Mouse (Mus musculus) intestine, embryonic 16.5 days (tissue): ENCODE measurements around the gene Gimap8. TPM values are rescaled to one million over a fixed set of nuclear protein-coding genes. Genes with fewer than 3 reads are reported as not detected.

Source experiments
- ATAC-seq: fragments of 200-750 bp; cut with Nextera tagmentation; 2 replicates; pipeline ENCODE4 v1.8.0; 2017; ENCODE audit warnings: moderate TSS enrichment, moderate library complexity
- H3K27ac ChIP-seq: fragments of 300-500 bp; sonication (generic); 2 replicates; pipeline ENCODE4 v1.5.1; 2014; ENCODE audit warnings: mild to moderate bottlenecking, low read length
- H3K27me3 ChIP-seq: fragments of 300-500 bp; sonication (generic); replicated peaks from 2 replicates; pipeline ENCODE4 v1.6.1; 2014; ENCODE audit warnings: low read length, control low read depth, mixed read lengths; ENCODE audit not compliant: control insufficient read depth, insufficient read depth
- H3K36me3 ChIP-seq: fragments of 300-500 bp; sonication (generic); 2 replicates; pipeline ENCODE4 v1.6.1; 2014; ENCODE audit warnings: low read length, control low read depth; ENCODE audit not compliant: control insufficient read depth, insufficient read depth
- H3K4me1 ChIP-seq: fragments of 300-500 bp; sonication (generic); 2 replicates; pipeline ENCODE4 v1.6.1; 2014; ENCODE audit warnings: low read length, control low read depth, mixed read lengths; ENCODE audit not compliant: control insufficient read depth, insufficient read depth
- H3K4me2 ChIP-seq: fragments of 300-500 bp; sonication (generic); 2 replicates; pipeline ENCODE4 v1.6.1; 2014; ENCODE audit warnings: low read depth, low read length, control low read depth
- H3K4me3 ChIP-seq: fragments of 300-500 bp; sonication (generic); 2 replicates; pipeline ENCODE4 v1.5.1; 2014; ENCODE audit warnings: mild to moderate bottlenecking, low read length
- H3K9ac ChIP-seq: fragments of 300-500 bp; sonication (generic); 2 replicates; pipeline ENCODE4 v1.6.1; 2014; ENCODE audit warnings: low read depth, low read length
- H3K9me3 ChIP-seq: fragments of 300-500 bp; sonication (generic); 2 replicates; pipeline ENCODE4 v1.6.1; 2016; ENCODE audit warnings: low read length, control low read depth; ENCODE audit not compliant: control insufficient read depth
- WGBS: fragments of 180-500 bp; shearing (Covaris S2); extraction: QIAGEN DNeasy Blood & Tissue Kit; methylation state at CpG from one replicate; pipeline ENCODE4 v1.1.7; 2014; 5-methylcytosine and 5-hydroxymethylcytosine counted together
- polyA plus RNA-seq: library from polyadenylated mRNA; unstranded; fragments of >200 nt; fragmentation: Nextera tagmentation; extraction: Ambion mirVana; gene quantifications from 2 replicates; pipeline ENCODE4 v1.2.1, GENCODE M21; 2015

Gimap8 gene
- polyA plus RNA-seq, 1 experiment from 2014 or later = 1.7 TPM

DNA sequence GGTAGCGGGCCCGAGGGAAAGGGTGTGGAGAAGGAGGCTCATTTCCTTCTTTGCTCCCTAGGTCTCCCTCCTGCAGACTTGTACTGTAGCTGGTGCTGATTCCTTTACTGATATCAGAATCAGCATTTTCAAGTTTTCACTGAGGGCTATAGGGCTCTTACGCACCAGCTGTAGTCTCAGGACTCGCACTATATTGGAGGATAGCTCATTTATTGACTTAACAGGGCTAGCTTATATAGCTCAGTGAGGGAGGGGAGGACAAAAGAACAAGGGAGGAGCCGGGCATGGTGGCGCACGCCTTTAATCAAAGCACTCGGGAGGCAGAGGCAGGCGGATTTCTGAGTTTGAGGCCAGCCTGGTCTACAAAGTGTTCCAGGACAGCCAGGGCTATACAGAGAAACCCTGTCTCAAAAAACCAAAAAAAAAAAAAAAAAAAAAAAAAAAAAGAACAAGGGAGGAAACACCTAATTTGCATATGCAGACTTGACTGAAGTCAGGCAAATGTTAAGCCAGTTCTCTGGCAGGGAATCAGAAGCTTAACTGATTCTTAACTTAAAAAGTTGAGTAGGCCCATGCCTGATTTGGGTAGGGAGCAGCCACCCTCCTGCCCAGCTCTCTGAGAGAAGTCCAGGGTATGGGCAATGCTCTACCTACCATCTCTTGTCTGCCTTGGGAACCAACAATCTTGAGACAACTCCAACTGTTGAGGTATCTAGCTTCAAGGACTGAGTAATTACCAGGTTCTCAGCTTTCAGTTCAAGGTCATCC lies 27.4 kb downstream of the Gimap8 start:
- no peak overlapping the region for H3K9ac ChIP-seq
- peaks cover 3% of the 10 kb centered on the region; the same call in 1 of the 2 replicates for H3K4me1 ChIP-seq
- 0 out of 2 replicates have a peak, but pooled peaks have one; percentile 21 for ATAC-seq
- no peaks in the 10 kb centered on the region for H3K9me3 ChIP-seq
- WGBS = 85% methylated on average over 9 of the region's 9 CpGs
- no peak overlapping the region for H3K27ac ChIP-seq
- no peaks in the 10 kb centered on the region for H3K36me3 ChIP-seq
- H3K4me3 ChIP-seq = no peak overlapping the region
- no peak overlapping the region for H3K4me2 ChIP-seq
- H3K27me3 ChIP-seq = no peaks in the 10 kb centered on the region

DNA sequence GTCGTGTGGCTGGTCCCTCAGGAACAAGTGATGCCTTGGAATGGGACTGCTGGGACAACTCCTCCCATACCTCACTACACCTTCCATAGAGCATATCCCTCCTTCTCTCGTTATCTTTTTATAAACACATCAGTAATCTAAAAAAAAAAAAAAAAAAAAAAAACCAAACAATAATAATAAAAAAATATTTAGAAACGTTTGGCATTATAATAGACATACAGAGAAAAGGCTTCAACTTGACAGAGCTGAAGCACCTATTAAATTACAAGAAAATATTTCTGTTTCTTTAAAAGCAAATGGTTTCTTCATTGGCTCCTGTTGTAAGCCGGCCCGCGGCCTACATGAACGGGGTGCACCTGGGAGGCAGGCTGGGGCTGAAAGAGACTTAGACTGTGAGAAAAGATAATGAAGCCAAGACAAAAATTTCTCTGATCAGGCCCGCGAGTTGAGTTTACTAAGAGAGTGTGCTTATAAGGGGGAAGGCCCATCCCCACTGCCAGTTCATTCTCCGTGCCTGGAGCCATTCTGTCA lies 28.4 kb downstream of the Gimap8 start:
- Histone ChIP-seq H3K9me3 (no peaks in the 10 kb centered on the region), H3K27me3 (no peaks in the 10 kb centered on the region), H3K4me3 (peak overlapping the region; percentile 47), H3K9ac (peak overlapping the region; percentile 59), H3K4me1 (peaks cover 3% of the 10 kb centered on the region; the same call in 1 of the 2 replicates), H3K27ac (peak overlapping the region; percentile 72), H3K4me2 (peak overlapping the region; percentile 56), H3K36me3 (no peaks in the 10 kb centered on the region)
- 38% methylated on average over 10 of the region's 10 CpGs for WGBS
- no peak; the same call in 1 of the 2 replicates for ATAC-seq

DNA sequence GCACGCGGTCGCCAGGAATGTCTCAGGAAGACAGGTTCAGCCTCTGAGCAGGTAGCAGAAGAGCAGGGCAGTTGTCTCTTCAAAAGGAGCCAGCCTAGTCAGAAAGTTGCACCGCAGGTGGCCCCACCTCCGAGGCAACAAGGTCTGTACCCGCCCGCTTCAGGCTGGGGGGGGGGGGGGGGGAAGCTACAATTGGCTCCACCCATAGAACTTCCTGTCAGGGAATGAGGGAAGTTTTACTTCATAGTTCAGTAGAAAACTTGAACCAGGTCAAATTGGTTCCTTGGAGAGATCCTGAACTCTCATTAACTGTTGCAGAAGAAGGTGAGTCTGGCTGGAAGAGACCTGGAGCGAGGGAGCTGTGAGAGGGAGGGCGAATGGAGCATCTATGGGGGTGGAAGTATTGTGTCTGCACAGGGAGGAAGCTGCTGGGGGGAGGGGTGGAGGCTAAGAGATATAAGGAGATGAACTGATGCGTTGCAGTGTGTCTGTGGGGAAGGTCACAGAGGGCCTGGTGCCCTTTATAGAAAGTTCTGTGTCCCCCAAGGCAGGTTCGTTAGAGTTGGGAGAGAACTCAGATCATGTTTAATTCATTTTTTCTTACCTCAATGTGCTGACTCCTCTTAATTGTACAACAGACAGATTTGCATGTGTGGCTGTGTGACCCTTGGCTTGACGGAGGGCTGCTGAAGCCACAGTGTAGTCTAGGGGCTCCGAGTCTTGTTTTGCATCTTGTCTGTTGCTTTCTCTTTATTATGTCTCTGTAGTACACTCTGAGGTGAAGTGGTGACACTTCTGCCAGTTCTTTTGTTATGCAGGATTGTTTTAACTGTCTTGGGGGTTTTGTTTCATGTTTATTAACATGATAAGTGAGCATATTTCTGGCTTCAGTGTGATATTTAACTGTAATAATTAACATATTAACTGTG lies 29.2 kb downstream of the Gimap8 start, which contains the start of gene Gimap9:
Gene Gimap9 (plus strand): TSS at position 199 of the 929 bp plus-strand sequence.
- Histone ChIP-seq H3K4me2 (peak within 1 kb of the TSS; percentile 56), H3K9me3 (no peaks in the 10 kb centered on the region), H3K9ac (peak within 1 kb of the TSS; percentile 59), H3K36me3 (no peaks in the 10 kb centered on the region), H3K4me3 (peak within 1 kb of the TSS; percentile 47), H3K27me3 (no peaks in the 10 kb centered on the region), H3K4me1 (peaks cover 3% of the 10 kb centered on the region; the same call in 1 of the 2 replicates), H3K27ac (peak within 1 kb of the TSS; percentile 72)
- 21% methylated on average over 13 of the region's 13 CpGs for WGBS
- ATAC-seq = peak; percentile 81

DNA sequence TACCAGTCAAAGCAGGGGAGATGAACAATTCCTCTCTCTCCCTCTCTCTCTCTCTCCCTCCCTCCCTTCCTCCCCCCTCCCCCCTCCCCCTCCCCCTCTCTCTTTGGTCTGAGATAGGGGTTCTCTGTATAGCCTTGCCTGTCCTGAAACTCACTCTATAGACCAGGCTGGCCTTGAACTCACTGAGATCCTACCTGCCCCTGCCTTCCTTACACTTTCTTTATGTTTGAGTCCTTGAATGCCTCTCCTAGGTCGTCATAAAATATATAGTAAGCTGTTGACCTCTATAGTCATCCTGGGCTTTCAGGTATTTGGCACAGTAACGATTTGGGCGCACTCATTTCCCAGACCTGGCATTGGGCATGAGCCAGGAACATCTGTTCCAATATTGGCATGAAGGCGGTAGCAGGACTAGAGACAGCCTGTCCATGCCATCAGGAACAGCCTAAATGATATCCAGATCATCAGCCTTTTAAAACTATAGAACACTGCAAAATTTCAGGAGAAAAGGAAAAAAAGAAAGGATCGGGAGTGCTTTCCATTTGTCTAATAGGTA lies 29.9 kb downstream of the Gimap8 start:
- Histone ChIP-seq H3K4me2 (peak overlapping the region; percentile 56; the same call in 1 of the 2 replicates), H3K9ac (no peak overlapping the region), H3K27me3 (no peaks in the 10 kb centered on the region), H3K4me1 (peaks cover 3% of the 10 kb centered on the region; the same call in 1 of the 2 replicates), H3K9me3 (no peaks in the 10 kb centered on the region), H3K36me3 (no peaks in the 10 kb centered on the region), H3K27ac (no peak overlapping the region), H3K4me3 (peak overlapping the region; percentile 47; the same call in 1 of the 2 replicates)
- 80% methylated on average over 5 of the region's 5 CpGs for WGBS
- ATAC-seq = no peak

DNA sequence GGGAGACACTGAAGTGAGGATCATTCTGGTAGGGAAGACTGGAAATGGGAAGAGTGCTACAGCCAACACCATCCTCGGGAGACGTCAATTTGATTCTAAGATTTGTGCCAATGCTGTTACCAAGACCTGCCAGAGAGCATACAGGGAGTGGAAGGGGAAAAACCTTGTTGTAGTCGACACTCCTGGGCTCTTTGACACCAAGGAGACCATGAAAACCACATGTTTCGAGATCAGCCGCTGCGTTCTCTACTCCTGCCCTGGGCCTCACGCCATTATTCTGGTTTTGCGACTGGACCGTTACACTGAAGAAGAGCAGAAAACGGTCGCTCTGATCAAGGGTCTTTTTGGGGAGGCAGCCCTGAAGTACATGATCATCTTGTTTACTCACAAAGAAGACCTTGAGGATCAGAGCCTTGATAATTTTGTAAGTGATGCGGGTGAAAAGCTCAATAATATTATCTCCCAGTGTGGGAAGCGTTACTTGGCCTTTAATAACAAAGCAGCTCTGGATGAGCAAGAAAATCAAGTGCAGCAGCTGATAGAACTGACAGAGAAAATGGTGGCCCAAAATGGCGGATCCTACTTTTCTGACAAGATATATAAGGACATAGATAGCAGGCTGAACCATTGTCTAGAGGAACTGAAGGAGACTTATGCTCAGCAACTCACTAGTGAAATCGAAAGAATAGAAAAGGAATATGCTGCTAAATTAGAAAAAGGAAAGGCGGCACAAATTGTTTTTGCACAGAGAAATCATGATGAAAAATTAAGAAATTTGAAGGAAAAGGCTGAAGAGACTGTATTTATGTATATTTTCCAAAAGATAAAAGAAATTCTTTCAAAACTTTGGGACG lies 30.7 kb downstream of the Gimap8 start:
- 92% methylated on average over 17 of the region's 17 CpGs for WGBS

DNA sequence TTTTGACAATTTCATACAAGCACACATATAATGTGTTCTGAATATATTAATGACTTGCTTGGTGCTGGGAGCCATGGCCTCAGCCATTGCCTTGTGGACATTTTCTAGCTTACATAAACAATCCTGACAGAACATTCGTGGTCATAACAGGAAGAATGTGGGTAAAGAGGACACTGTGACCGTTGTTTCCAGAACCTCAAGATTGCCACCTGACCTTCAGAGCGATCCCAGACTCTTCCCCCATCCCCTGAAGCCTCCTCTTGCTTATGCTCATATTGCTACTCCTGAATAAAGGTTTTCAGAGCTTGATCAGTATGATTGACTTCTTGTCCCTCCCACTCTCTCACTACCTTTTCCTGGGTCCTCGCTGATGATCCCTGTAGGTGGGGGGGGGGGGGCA lies 31.4 kb downstream of the Gimap8 start:
- Histone ChIP-seq H3K4me1 (peaks cover 3% of the 10 kb centered on the region; the same call in 1 of the 2 replicates), H3K36me3 (no peaks in the 10 kb centered on the region), H3K9ac (no peak overlapping the region), H3K27ac (no peak overlapping the region), H3K4me3 (no peak overlapping the region), H3K4me2 (no peak overlapping the region), H3K9me3 (no peaks in the 10 kb centered on the region), H3K27me3 (no peaks in the 10 kb centered on the region)
- 72% methylated on average over 4 of the region's 4 CpGs for WGBS
- no peak for ATAC-seq

More for the DNA sequence above, 30.7 kb downstream of the Gimap8 start:
- no peaks in the 10 kb centered on the region for H3K9me3 ChIP-seq
- peaks cover 3% of the 10 kb centered on the region; the same call in 1 of the 2 replicates for H3K4me1 ChIP-seq
- H3K27me3 ChIP-seq = no peaks in the 10 kb centered on the region
- H3K36me3 ChIP-seq = no peaks in the 10 kb centered on the region
- H3K4me2 ChIP-seq = no peak overlapping the region
- ATAC-seq = no peak
- no peak overlapping the region for H3K4me3 ChIP-seq
- no peak overlapping the region for H3K9ac ChIP-seq
- H3K27ac ChIP-seq = no peak overlapping the region

DNA sequence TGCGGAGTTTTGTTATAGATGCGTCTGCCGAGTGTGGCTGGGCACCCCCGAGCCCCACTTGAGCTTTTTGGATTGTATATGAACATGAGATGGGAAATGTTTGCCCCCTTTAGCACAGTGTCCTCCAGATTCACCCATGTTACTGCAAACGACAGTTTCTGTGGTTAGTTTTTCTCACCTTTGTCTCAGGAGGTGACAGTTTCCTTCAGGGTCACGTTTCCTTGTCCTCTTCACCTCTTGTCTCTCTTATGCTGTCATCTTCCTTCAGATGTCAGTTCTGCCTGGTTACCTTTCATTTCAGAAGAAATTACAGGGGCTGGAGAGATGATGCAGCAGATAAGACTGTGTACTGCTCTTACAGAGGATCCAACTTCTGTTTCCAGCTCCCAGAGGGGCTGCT lies 32.7 kb downstream of the Gimap8 start:
- H3K4me1 ChIP-seq = peaks cover 3% of the 10 kb centered on the region; the same call in 1 of the 2 replicates
- ATAC-seq = no peak
- 83% methylated on average over 6 of the region's 6 CpGs for WGBS

DNA sequence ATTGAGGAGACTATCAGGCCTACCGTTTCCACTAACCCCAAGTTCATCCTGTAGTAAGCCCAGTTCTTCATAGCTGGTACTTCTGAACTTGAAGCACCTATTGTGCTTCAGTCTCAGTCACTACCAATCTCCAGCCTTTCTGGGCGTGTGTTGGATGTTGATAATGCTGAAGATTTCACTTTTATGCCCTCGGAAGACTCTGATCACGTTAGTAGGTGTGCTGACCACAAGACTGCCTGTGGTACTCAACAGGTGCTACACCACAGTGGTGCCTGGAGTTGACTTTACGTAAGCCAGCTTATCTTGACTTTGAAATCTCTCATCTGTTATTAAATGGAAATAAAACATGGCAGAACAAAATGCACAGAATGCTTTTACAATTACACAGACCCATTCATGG lies 33.4 kb downstream of the Gimap8 start:
- WGBS = 79% methylated on average over 5 of the region's 5 CpGs
- Histone ChIP-seq H3K9ac (no peak overlapping the region), H3K4me2 (no peak overlapping the region), H3K4me3 (no peak overlapping the region), H3K36me3 (no peaks in the 10 kb centered on the region), H3K27me3 (no peaks in the 10 kb centered on the region), H3K4me1 (no peaks in the 10 kb centered on the region), H3K9me3 (no peaks in the 10 kb centered on the region), H3K27ac (no peak overlapping the region)
- ATAC-seq = no peak

More for the DNA sequence above, 32.7 kb downstream of the Gimap8 start:
- no peak overlapping the region for H3K27ac ChIP-seq
- H3K36me3 ChIP-seq = no peaks in the 10 kb centered on the region
- H3K9me3 ChIP-seq = no peaks in the 10 kb centered on the region
- no peak overlapping the region for H3K4me3 ChIP-seq
- H3K27me3 ChIP-seq = no peaks in the 10 kb centered on the region
- no peak overlapping the region for H3K4me2 ChIP-seq
- no peak overlapping the region for H3K9ac ChIP-seq
